Mouse (Mus musculus) testis, adult 2 months (tissue): ENCODE measurements around the gene Fastkd3. TPM values are rescaled to one million over a fixed set of nuclear protein-coding genes. Genes with fewer than 3 reads are reported as not detected.

ENCODE experiments used
- H3K27ac ChIP-seq: fragments of 200-500 bp; 2 replicates; pipeline ENCODE4 v1.5.1; 2012; ENCODE audit warnings: low read depth, low read length; ENCODE audit not compliant: control insufficient read depth, insufficient read depth
- H3K27me3 ChIP-seq: fragments of 200-500 bp; 2 replicates; pipeline ENCODE4 v1.6.1; 2012; ENCODE audit warnings: mild to moderate bottlenecking, low read length, moderate library complexity; ENCODE audit not compliant: control insufficient read depth, insufficient read depth
- H3K36me3 ChIP-seq: fragments of 200-500 bp; 2 replicates; pipeline ENCODE4 v1.6.1; 2012; ENCODE audit warnings: mild to moderate bottlenecking, low read length; ENCODE audit not compliant: control insufficient read depth, insufficient read depth
- H3K4me1 ChIP-seq: fragments of 200-500 bp; 2 replicates; pipeline ENCODE4 v1.6.1; 2012; ENCODE audit warnings: low read length; ENCODE audit not compliant: control insufficient read depth, insufficient read depth
- H3K4me3 ChIP-seq: fragments of 200-500 bp; 2 replicates; pipeline ENCODE4 v1.5.1; 2012; ENCODE audit warnings: low read depth, mild to moderate bottlenecking, low read length, moderate library complexity, mixed read lengths; ENCODE audit not compliant: control insufficient read depth
- CTCF ChIP-seq: fragments of 200-500 bp; IDR thresholded peaks from 2 replicates; pipeline ENCODE4 v1.5.1; 2012; ENCODE audit warnings: low read depth, mild to moderate bottlenecking, inconsistent platforms, low read length, moderate library complexity; ENCODE audit not compliant: control insufficient read depth, insufficient read depth, insufficient replicate concordance
- POLR2A ChIP-seq: fragments of 200-500 bp; IDR thresholded peaks from 2 replicates; pipeline ENCODE4 v1.6.1; 2012; ENCODE audit warnings: low read depth, mild to moderate bottlenecking, inconsistent platforms, low read length, moderate library complexity; ENCODE audit not compliant: control insufficient read depth
- polyA plus RNA-seq: library from polyadenylated mRNA; depleted of rRNA; stranded (reverse); fragments of >200 nt; gene quantifications from 2 replicates; pipeline ENCODE4 v1.2.3, GENCODE M21; 2012; rRNA removed

Gene Fastkd3
- polyA plus RNA-seq, 1 experiment: 15.8 TPM

DNA sequence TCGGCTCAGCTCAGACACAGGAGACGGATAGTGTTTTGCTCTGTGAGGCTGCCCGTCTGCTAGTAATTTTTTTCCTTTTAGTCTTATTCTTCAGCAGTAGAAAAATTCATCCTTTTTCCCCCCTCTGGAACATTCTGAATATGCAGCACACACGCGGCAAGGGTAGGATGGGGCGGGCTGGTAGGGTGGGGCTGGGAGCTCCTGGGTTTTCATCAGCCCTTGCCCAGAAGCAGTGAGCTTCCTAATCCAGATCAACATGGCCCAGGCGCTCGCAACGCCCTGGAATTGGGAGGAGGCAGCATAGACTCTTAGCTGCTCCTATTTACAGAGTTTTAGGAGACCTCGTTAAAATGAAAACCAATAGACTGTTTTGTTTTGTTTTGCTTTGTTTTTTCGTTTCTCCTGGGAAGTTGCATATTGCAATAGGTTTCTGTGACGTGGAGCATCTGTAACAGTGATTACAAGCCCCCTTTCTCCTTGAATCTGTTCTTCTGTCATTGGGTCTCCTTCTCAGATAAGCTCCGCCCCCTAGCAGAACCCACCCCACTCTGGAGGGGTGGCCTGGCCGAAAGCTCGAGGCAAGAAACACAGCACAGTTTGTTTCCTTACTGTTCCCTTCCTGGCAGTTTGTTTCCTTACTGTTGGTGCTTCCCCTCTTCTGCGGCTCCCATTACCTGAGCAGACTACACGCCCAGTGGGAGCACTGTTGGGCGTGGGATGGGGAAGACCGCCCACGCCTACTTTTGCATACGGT lies 25.8 kb downstream of the Fastkd3 start:
- TF ChIP-seq CTCF: no peak
- TF ChIP-seq POLR2A: no peak
- peak overlapping the region; percentile 35 for H3K4me3 ChIP-seq
- H3K4me1 ChIP-seq: peaks cover 9% of the 10 kb centered on the region
- no peaks in the 10 kb centered on the region for H3K36me3 ChIP-seq
- H3K27me3 ChIP-seq: no peaks in the 10 kb centered on the region
- no peak overlapping the region for H3K27ac ChIP-seq

DNA sequence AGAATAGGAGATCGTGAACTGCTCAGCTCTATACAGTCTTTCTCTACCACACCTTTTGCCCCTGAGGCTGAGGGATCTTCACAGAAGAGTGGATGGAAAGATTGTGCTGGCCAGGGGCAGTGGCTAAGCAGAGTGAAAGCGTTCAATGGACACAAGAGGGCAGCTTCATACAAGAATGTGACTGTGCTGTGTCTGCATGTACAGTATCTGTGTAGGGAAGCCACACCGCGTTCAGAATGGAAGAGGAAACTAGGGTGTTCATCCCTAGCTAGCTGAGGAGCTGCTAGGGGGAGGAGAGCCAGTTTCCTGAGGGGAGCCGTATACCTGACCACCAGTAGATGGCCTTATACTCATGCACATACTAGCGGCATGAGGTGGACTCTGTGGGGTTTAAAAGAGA lies 40.8 kb downstream of the Fastkd3 start:
- Histone ChIP-seq H3K27ac (no peak overlapping the region), H3K36me3 (no peaks in the 10 kb centered on the region), H3K27me3 (no peaks in the 10 kb centered on the region), H3K4me3 (no peak overlapping the region), H3K4me1 (no peaks in the 10 kb centered on the region)
- TF ChIP-seq CTCF (no peak), POLR2A (no peak)

DNA sequence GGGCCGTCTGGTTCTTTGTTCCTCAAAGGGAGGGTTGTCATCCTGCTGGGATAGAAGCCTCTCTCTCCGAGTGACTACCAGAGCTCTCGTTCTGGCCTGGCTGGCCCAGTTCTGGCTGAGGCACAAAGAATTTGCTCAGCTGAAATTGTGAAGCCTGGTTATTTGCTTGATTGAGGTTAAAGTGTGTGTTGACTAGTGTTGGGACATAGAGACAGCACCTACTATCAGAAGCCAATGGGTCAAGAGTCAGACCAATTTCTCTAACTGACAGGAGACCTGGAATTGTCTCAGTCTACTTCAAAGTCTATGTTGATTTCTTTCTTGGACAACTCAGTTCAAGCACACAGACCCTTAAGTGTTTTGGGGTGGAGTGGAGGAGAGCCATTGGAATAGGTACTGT lies 45.0 kb downstream of the Fastkd3 start:
- no peak overlapping the region for H3K4me3 ChIP-seq
- H3K27ac ChIP-seq: no peak overlapping the region
- H3K4me1 ChIP-seq: no peaks in the 10 kb centered on the region
- no peaks in the 10 kb centered on the region for H3K27me3 ChIP-seq
- TF ChIP-seq CTCF (no peak), POLR2A (no peak)
- no peaks in the 10 kb centered on the region for H3K36me3 ChIP-seq

Other genes starting within 250 kb of the Fastkd3 start
- gene Mtrr, start 85 bp upstream of the Fastkd3 start, polyA plus RNA-seq: 9.0 TPM in 2 replicates
- 89.7 and 97.9 TPM in 2 replicates for gene 1700001L19Rik, start 15.2 kb downstream of the Fastkd3 start, polyA plus RNA-seq